Mouse (Mus musculus) stomach, postnatal 0 days (tissue): ENCODE measurements around the gene Ptprn2.
A peak's percentile ranks its signal among the peaks of the same experiment; 100 is the strongest.

ENCODE experiments used
- CTCF ChIP-seq: IDR thresholded peaks from 2 replicates; pipeline ENCODE4 v1.5.1; 2016; ENCODE audit warnings: antibody characterized with exemption, low read depth, mild to moderate bottlenecking, moderate library complexity
- EP300 ChIP-seq: optimal IDR thresholded peaks from 2 replicates; pipeline ENCODE3; 2016; ENCODE audit warnings: antibody characterized with exemption

GRCm38 (mm10) chr12:116978201-116978600 lies 492.7 kb downstream of the Ptprn2 start:
- peak; percentile 55 for TF ChIP-seq CTCF
- TF ChIP-seq EP300: no peak
